Mouse (Mus musculus): ENCODE data around the gene Dnajb12. TPM values are rescaled to one million over a fixed set of nuclear protein-coding genes. Genes with fewer than 3 reads are reported as not detected.
A peak's percentile ranks its signal among the peaks of the same experiment; 100 is the strongest.

Dnajb12 gene
- polyA plus RNA-seq, 1 experiment from 2014 or later = 26.2 TPM

- peak overlapping the region; percentile 59 for H3K27ac ChIP-seq
- no peaks in the 10 kb centered on the region for H3K9me3 ChIP-seq
- H3K4me3 ChIP-seq = no peak overlapping the region
- 47% methylated on average over 6 of the region's 6 CpGs for WGBS
- DNase-seq (ENCODE audit: extremely low spot score, low spot score) = peak; percentile 67
- no peaks in the 10 kb centered on the region for H3K27me3 ChIP-seq (ENCODE audit: poor library complexity, severe bottlenecking)
- peaks cover 82% of the 10 kb centered on the region for H3K36me3 ChIP-seq (replicated peaks)
- peaks cover 49% of the 10 kb centered on the region for H3K4me1 ChIP-seq
Measured at GRCm38 (mm10) chr10:59892977-59893376, 13.6 kb downstream of the Dnajb12 start.

DNA sequence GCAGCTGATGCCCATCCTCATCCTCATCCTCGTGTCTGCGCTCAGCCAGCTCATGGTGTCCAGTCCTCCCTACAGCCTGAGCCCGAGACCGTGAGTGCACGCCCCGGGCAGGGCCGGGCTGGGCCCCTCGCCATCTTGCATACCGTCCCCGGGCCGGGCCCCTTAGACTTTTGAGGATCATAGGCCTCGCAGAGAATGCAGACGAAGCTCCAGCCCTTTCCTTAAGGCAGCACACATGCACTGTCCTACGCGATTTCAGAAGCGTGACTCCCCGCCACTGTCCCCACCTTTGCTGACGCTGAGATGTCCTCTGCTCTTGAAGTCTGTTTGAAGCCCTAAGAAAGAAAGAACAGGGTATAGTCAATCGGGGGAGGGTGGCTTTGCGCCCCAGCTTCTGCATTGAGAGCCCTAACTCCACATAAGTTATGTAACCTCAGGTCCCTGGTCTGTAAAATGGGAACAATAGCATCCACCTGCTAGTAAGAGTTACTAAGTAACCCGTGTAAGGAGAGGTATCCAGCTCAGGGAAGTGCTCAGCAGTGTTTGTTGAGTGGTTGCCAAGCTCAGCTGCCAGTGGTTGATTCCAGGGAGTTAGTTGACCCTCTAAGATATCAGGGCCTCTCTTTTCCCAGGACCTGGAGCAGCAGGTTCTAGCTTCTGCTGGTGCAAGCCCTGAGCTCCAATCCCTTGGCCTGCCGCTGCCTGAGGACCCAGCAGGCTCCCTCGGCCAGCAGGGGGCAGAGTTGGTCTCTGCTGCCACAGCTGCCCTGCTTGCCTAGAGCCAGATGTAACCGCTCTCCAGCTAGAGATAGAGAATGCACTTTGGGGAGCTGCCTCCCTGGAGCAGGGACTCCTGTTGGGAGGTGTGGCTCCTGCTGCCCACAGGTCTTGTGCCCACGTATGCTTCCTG is 15.2 kb downstream of the Dnajb12 start:
- no peaks in the 10 kb centered on the region for H3K27me3 ChIP-seq (ENCODE audit: poor library complexity, severe bottlenecking)
- H3K9me3 ChIP-seq = no peaks in the 10 kb centered on the region
- H3K27ac ChIP-seq = peak overlapping the region; percentile 74
- WGBS = 82% methylated on average over 25 of the region's 25 CpGs
- peaks cover 86% of the 10 kb centered on the region for H3K36me3 ChIP-seq (replicated peaks)
- peak; percentile 78 for DNase-seq (ENCODE audit: extremely low spot score, low spot score)
- H3K4me1 ChIP-seq = peaks cover 65% of the 10 kb centered on the region
- no peak overlapping the region for H3K4me3 ChIP-seq

DNA sequence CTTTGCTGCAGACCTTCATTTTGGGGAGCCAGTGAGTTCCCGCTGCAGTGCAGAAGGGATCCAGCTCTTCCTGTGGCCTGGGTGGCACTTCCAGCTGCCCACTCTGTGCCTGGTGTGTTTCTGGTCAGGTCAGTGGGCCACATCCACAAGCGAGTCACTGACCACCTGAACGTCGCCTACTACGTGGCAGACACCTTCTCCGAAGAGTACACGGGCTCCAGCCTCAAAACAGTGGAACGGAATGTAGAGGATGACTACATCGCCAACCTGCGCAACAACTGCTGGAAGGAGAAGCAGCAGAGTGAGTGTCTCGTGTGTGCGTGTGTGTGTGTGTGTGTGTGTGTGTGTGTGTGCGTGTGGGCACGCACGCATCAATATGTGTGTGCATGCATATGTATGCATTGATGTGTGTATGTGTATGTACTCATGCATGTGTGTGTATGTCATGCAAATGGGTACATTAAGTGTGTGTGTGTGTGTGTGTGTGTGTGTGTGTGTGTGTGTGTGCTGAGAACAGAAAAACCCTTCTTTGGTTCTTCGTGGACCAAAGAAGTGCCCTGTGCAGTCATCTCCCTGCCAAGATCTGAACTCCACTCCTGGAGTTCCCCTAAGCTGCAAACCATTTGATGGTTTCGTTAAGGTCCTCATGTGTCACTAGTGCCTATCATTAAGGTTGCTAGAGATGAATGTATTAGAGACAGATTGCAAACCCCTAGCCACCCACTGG is 16.3 kb downstream of the Dnajb12 start:
- Histone ChIP-seq H3K36me3 (replicated peaks) (peaks cover 77% of the 10 kb centered on the region), H3K27ac (peak overlapping the region; percentile 86), H3K4me3 (no peak overlapping the region), H3K9me3 (no peaks in the 10 kb centered on the region), H3K27me3 (ENCODE audit: poor library complexity, severe bottlenecking) (no peaks in the 10 kb centered on the region), H3K4me1 (peaks cover 67% of the 10 kb centered on the region)
- 94% methylated on average over 17 of the region's 17 CpGs for WGBS
- no peak for DNase-seq (ENCODE audit: extremely low spot score, low spot score)

DNA sequence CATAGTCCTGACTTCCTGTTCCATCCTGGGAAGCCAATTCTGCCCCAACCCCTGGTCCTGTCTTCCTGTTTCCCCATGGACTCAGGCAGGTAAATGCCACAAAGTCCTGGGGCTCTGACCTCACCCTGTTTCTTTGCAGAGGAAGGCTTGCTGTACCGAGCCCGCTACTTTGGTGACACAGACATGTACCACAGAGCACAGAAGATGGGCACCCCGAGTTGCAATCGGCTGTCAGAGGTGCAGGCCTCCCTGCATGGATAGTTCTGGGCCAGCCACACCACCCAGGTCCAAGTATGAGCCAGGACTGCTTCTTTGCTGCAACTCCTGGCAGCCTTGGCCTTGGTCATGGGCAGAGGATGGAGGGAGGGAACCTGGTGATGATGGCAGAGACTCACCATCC is 16.9 kb downstream of the Dnajb12 start:
- no peak for DNase-seq (ENCODE audit: extremely low spot score, low spot score)
- Histone ChIP-seq H3K27me3 (ENCODE audit: poor library complexity, severe bottlenecking) (no peaks in the 10 kb centered on the region), H3K36me3 (replicated peaks) (peaks cover 71% of the 10 kb centered on the region), H3K9me3 (no peaks in the 10 kb centered on the region), H3K4me3 (no peak overlapping the region), H3K4me1 (peaks cover 72% of the 10 kb centered on the region), H3K27ac (peak overlapping the region; percentile 86)
- 96% methylated on average over 4 of the region's 4 CpGs for WGBS

- H3K9me3 ChIP-seq = no peaks in the 10 kb centered on the region
- H3K4me3 ChIP-seq = peak overlapping the region; percentile 18; the same call in 1 of the 2 replicates
- H3K27ac ChIP-seq = peak overlapping the region; percentile 86
- no peaks in the 10 kb centered on the region for H3K27me3 ChIP-seq (ENCODE audit: poor library complexity, severe bottlenecking)
- peaks cover 64% of the 10 kb centered on the region for H3K36me3 ChIP-seq (replicated peaks)
- 65% methylated on average over 3 of the region's 3 CpGs for WGBS
- no peak for DNase-seq (ENCODE audit: extremely low spot score, low spot score)
- H3K4me1 ChIP-seq = peaks cover 80% of the 10 kb centered on the region
Measured at GRCm38 (mm10) chr10:59896911-59897331, 17.6 kb downstream of the Dnajb12 start.

- H3K4me1 ChIP-seq = peaks cover 85% of the 10 kb centered on the region
- H3K9me3 ChIP-seq = no peaks in the 10 kb centered on the region
- peaks cover 58% of the 10 kb centered on the region for H3K36me3 ChIP-seq (replicated peaks)
- H3K4me3 ChIP-seq = peak overlapping the region; percentile 18; the same call in 1 of the 2 replicates
- peak overlapping the region; percentile 86 for H3K27ac ChIP-seq
- no peaks in the 10 kb centered on the region for H3K27me3 ChIP-seq (ENCODE audit: poor library complexity, severe bottlenecking)
- 24% methylated on average over 5 of the region's 5 CpGs for WGBS
- DNase-seq (ENCODE audit: extremely low spot score, low spot score) = peak; percentile 79
Measured at GRCm38 (mm10) chr10:59897511-59897910, 18.2 kb downstream of the Dnajb12 start.

- Histone ChIP-seq H3K4me3 (peak overlapping the region; percentile 18; the same call in 1 of the 2 replicates), H3K27ac (peak overlapping the region; percentile 93), H3K9me3 (no peaks in the 10 kb centered on the region), H3K4me1 (peaks cover 91% of the 10 kb centered on the region), H3K36me3 (replicated peaks) (peaks cover 52% of the 10 kb centered on the region), H3K27me3 (ENCODE audit: poor library complexity, severe bottlenecking) (no peaks in the 10 kb centered on the region)
- 74% methylated on average over 9 of the region's 9 CpGs for WGBS
- DNase-seq (ENCODE audit: extremely low spot score, low spot score) = no peak
Measured at GRCm38 (mm10) chr10:59898180-59898778, 18.9 kb downstream of the Dnajb12 start.

GRCm38 (mm10) chr10:59898935-59899334 is 19.6 kb downstream of the Dnajb12 start:
- DNase-seq (ENCODE audit: extremely low spot score, low spot score) = no peak
- Histone ChIP-seq H3K27ac (peak overlapping the region; percentile 93), H3K36me3 (replicated peaks) (peaks cover 45% of the 10 kb centered on the region), H3K9me3 (no peaks in the 10 kb centered on the region), H3K4me1 (peaks cover 95% of the 10 kb centered on the region), H3K27me3 (ENCODE audit: poor library complexity, severe bottlenecking) (no peaks in the 10 kb centered on the region), H3K4me3 (peak overlapping the region; percentile 28)
- 58% methylated on average over 2 of the region's 2 CpGs for WGBS

DNA sequence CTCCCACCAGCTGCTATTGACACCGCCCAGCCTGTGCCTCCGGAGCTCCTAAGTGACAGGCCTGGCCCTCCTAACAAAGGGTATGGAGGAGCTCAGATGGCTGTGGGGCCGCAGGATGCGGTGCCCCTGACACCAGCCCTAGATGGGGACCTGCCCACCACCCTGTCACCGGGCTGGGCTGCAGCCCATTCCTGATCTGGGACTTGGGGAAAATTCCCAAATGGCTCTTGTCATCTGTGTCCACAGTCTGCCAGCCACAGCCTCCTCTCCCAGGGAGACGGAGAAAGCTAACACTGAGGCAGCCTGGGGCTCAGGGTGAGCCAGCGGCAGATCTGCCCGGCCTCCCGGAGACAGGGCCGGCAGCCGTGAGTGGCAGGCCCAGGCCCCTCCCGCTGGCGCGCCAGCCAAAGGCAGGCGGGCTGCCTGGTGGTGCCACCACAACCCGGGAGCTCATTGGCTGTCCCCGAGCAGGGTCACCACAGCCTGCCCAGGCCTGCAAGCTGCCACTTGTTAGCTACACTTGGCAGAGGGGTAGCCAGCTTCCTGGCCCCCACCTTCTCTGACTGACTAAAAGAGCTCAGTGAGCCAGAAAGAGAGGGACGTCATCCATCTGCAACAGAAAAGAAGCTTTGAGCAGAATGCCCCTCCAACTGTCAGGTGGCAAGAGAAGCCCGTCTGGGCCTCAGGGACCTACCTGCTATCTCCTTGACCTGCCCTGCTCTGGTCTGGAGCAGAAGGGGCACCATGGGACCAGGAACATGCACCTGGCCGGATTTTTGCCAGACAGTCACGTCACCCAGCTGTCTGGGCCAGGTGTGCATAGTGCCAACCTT is 20.2 kb downstream of the Dnajb12 start:
- H3K4me3 ChIP-seq = peak overlapping the region; percentile 28
- peak; percentile 86 for DNase-seq (ENCODE audit: extremely low spot score, low spot score)
- peaks cover 91% of the 10 kb centered on the region for H3K4me1 ChIP-seq
- 7% methylated on average over 21 of the region's 21 CpGs for WGBS
- no peaks in the 10 kb centered on the region for H3K27me3 ChIP-seq (ENCODE audit: poor library complexity, severe bottlenecking)
- H3K9me3 ChIP-seq = no peaks in the 10 kb centered on the region
- peak overlapping the region; percentile 93 for H3K27ac ChIP-seq
- H3K36me3 ChIP-seq (replicated peaks) = peaks cover 39% of the 10 kb centered on the region

DNA sequence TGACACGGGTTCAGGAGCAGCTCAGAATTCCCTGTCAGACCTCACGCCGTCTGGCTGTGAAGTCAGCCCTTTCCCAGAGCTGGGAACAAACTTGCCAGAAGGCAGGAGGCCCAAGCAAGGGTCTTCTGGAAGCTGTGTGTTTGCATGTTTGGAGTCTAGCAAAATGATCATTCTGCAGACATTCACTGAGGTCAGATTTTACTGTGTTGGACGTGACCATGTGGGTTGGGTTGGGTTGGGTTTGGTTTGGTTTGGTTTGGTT is 20.7 kb downstream of the Dnajb12 start:
- no peaks in the 10 kb centered on the region for H3K27me3 ChIP-seq (ENCODE audit: poor library complexity, severe bottlenecking)
- H3K4me3 ChIP-seq = peak overlapping the region; percentile 28
- DNase-seq (ENCODE audit: extremely low spot score, low spot score) = no peak
- peak overlapping the region; percentile 93 for H3K27ac ChIP-seq
- H3K36me3 ChIP-seq (replicated peaks) = peaks cover 33% of the 10 kb centered on the region
- no peaks in the 10 kb centered on the region for H3K9me3 ChIP-seq
- 55% methylated on average over 4 of the region's 4 CpGs for WGBS
- peaks cover 85% of the 10 kb centered on the region for H3K4me1 ChIP-seq

- H3K27ac ChIP-seq = peak overlapping the region; percentile 93
- H3K27me3 ChIP-seq (ENCODE audit: poor library complexity, severe bottlenecking) = no peaks in the 10 kb centered on the region
- H3K9me3 ChIP-seq = no peaks in the 10 kb centered on the region
- WGBS = 71% methylated on average over 4 of the region's 4 CpGs
- peaks cover 25% of the 10 kb centered on the region for H3K36me3 ChIP-seq (replicated peaks)
- no peak for DNase-seq (ENCODE audit: extremely low spot score, low spot score)
- no peak overlapping the region for H3K4me3 ChIP-seq
- peaks cover 79% of the 10 kb centered on the region for H3K4me1 ChIP-seq
Measured at GRCm38 (mm10) chr10:59900939-59901338, 21.6 kb downstream of the Dnajb12 start.

DNA sequence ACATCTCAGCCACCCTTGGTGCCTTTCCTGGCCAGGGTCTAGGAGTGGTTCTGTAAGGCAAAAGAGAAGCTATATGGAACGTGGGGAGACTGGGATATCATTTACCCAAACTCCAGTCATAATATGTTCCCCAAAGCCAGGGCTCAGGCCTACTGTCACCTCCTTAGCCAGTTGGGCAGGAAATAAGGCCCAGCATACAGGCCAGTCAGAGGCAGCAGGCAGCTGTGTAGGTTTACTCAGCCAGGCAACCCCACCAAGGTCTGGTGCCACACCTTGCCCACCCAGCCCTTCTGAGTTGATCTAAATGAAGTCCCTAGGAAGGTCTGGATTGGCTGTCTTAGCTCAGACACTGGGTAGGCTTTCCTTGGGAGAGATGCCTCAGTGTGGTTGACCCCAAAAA is 22.1 kb downstream of the Dnajb12 start:
- 87% methylated on average over 1 of the region's 1 CpGs for WGBS
- no peak for DNase-seq (ENCODE audit: extremely low spot score, low spot score)
- peak overlapping the region; percentile 93 for H3K27ac ChIP-seq
- no peak overlapping the region for H3K4me3 ChIP-seq
- H3K4me1 ChIP-seq = peaks cover 74% of the 10 kb centered on the region
- no peaks in the 10 kb centered on the region for H3K9me3 ChIP-seq
- H3K27me3 ChIP-seq (ENCODE audit: poor library complexity, severe bottlenecking) = no peaks in the 10 kb centered on the region
- peaks cover 20% of the 10 kb centered on the region for H3K36me3 ChIP-seq (replicated peaks)

Measured in forebrain, embryonic 10.5 days (tissue).